Mouse (Mus musculus) adrenal gland, postnatal 4 days (tissue): ENCODE results near the gene Pkhd1. TPM values are rescaled to one million over a fixed set of nuclear protein-coding genes. Genes with fewer than 3 reads are reported as not detected.

Source experiments
- DNase-seq, 2 experiments: peaks; one replicate each; pipeline ENCODE4 v3.0.0; 2021 to 2022; ENCODE audit warnings: low spot score in 2 of 2, mixed read lengths in 2 of 2
- long read RNA-seq, 2 experiments: library from polyadenylated mRNA; stranded (forward); transcript quantifications; one replicate each; pipeline ENCODE4 v2.0.0; 2021
- total RNA-seq, 2 experiments: library from RNA; stranded (reverse); gene quantifications; 2 replicates each; pipeline ENCODE4 v1.2.3; 2021

The Pkhd1 gene
- total RNA-seq, result 1 to 10 TPM in 1 of 2 experiments, under 1 TPM in 1; 0.56 to 8.3 TPM
- long read RNA-seq, experiment 1, partial matches to known transcripts, result 0 of 1 reads
- long read RNA-seq, experiment 1, other reads (novel, unspliced or antisense), result 1 of 1 reads
- long read RNA-seq, experiment 2, partial matches to known transcripts, result 3 of 3 reads
- long read RNA-seq, experiment 2, other reads (novel, unspliced or antisense), result 0 of 3 reads

GRCm38 (mm10) chr1:20617849-20618530 is at the start of gene Pkhd1:
TSS of gene Pkhd1 (minus strand) at chr1:20618064.
- DNase-seq, result no peak

- DNase-seq, result no peak
Observed at GRCm38 (mm10) chr1:20667567-20667966, 49.7 kb upstream of the Pkhd1 start.

GRCm38 (mm10) chr1:20666233-20666632 is 48.4 kb upstream of the Pkhd1 start:
- no peak for DNase-seq

GRCm38 (mm10) chr1:20655085-20655484 is 37.2 kb upstream of the Pkhd1 start:
- no peak for DNase-seq

- no peak for DNase-seq
Observed at GRCm38 (mm10) chr1:20653513-20654506, 35.9 kb upstream of the Pkhd1 start.

- no peak for DNase-seq
Observed at GRCm38 (mm10) chr1:20634856-20635255, 17.0 kb upstream of the Pkhd1 start.

- DNase-seq, result no peak
Observed at GRCm38 (mm10) chr1:20633276-20633869, 15.5 kb upstream of the Pkhd1 start.

GRCm38 (mm10) chr1:20624564-20624963 is 6.7 kb upstream of the Pkhd1 start:
- no peak for DNase-seq

GRCm38 (mm10) chr1:20623375-20623774 is 5.5 kb upstream of the Pkhd1 start:
- DNase-seq, result no peak

GRCm38 (mm10) chr1:20620611-20621010 is 2.7 kb upstream of the Pkhd1 start:
- no peak for DNase-seq

GRCm38 (mm10) chr1:20619363-20619762 is 1.5 kb upstream of the Pkhd1 start:
- DNase-seq, result no peak

- no peak for DNase-seq
Observed at GRCm38 (mm10) chr1:20612643-20613042, 5.2 kb downstream of the Pkhd1 start.

GRCm38 (mm10) chr1:20605489-20605888 is 12.4 kb downstream of the Pkhd1 start:
- DNase-seq, result no peak

- no peak for DNase-seq
Observed at GRCm38 (mm10) chr1:20590488-20590887, 27.4 kb downstream of the Pkhd1 start.

- no peak for DNase-seq
Observed at GRCm38 (mm10) chr1:20571469-20571868, 46.4 kb downstream of the Pkhd1 start.

- no peak for DNase-seq
Observed at GRCm38 (mm10) chr1:20569430-20569829, 48.4 kb downstream of the Pkhd1 start.

GRCm38 (mm10) chr1:20558443-20558842 is 59.4 kb downstream of the Pkhd1 start:
- no peak for DNase-seq

- no peak for DNase-seq
Observed at GRCm38 (mm10) chr1:20554398-20554797, 63.5 kb downstream of the Pkhd1 start.

- DNase-seq, result no peak
Observed at GRCm38 (mm10) chr1:20551334-20551733, 66.5 kb downstream of the Pkhd1 start.

- DNase-seq, result no peak
Observed at GRCm38 (mm10) chr1:20544526-20544925, 73.3 kb downstream of the Pkhd1 start.

- no peak for DNase-seq
Observed at GRCm38 (mm10) chr1:20513364-20514084, 104.3 kb downstream of the Pkhd1 start.
